Mouse (Mus musculus) neural tube, embryonic 11.5 days (tissue): Measurements from ENCODE around the gene Nap1l5. TPM values are rescaled to one million over a fixed set of nuclear protein-coding genes. Genes with fewer than 3 reads are reported as not detected.
A peak's percentile ranks its signal among the peaks of the same experiment; 100 is the strongest.

Experiments
- ATAC-seq: fragments of 200-750 bp; cut with Nextera tagmentation; 2 replicates; pipeline ENCODE4 v1.8.0; 2017; ENCODE audit warnings: moderate number of reproducible peaks, mild to moderate bottlenecking, moderate TSS enrichment, moderate library complexity; ENCODE audit not compliant: insufficient read depth, low FRiP score, low TSS enrichment
- DNase-seq: peaks from one replicate; pipeline ENCODE4 v3.0.0-alpha.2; 2015; ENCODE audit warnings: low spot score
- H3K27ac ChIP-seq: fragments of 300-500 bp; sonication (generic); 2 replicates; pipeline ENCODE4 v1.5.1; 2014; ENCODE audit warnings: low read depth, mild to moderate bottlenecking, low read length
- H3K27me3 ChIP-seq: fragments of 300-500 bp; sonication (generic); 2 replicates; pipeline ENCODE4 v1.6.1; 2014; ENCODE audit warnings: mild to moderate bottlenecking, low read length, mixed read lengths; ENCODE audit not compliant: control insufficient read depth, insufficient read depth
- H3K36me3 ChIP-seq: fragments of 300-500 bp; sonication (generic); 2 replicates; pipeline ENCODE4 v1.6.1; 2014; ENCODE audit warnings: mild to moderate bottlenecking, low read length, moderate library complexity, mixed read lengths; ENCODE audit not compliant: control insufficient read depth, insufficient read depth
- H3K4me1 ChIP-seq: fragments of 300-500 bp; sonication (generic); 2 replicates; pipeline ENCODE4 v1.6.1; 2014; ENCODE audit warnings: low read length, mixed read lengths; ENCODE audit not compliant: control insufficient read depth, insufficient read depth
- H3K4me2 ChIP-seq: fragments of 300-500 bp; sonication (generic); 2 replicates; pipeline ENCODE4 v1.6.1; 2014; ENCODE audit warnings: low read depth, mild to moderate bottlenecking, moderate library complexity
- H3K4me3 ChIP-seq: fragments of 300-500 bp; sonication (generic); 2 replicates; pipeline ENCODE4 v1.5.1; 2014; ENCODE audit warnings: low read depth, low read length
- H3K9ac ChIP-seq: fragments of 300-500 bp; sonication (generic); 2 replicates; pipeline ENCODE4 v1.6.1; 2014; ENCODE audit warnings: mild to moderate bottlenecking, low read length
- H3K9me3 ChIP-seq: fragments of 300-500 bp; sonication (generic); 2 replicates; pipeline ENCODE4 v1.6.1; 2016; ENCODE audit warnings: low read length; ENCODE audit not compliant: control insufficient read depth
- WGBS: fragments of 180-500 bp; shearing (Covaris S2); extraction: QIAGEN DNeasy Blood & Tissue Kit; methylation state at CpG from one replicate; pipeline ENCODE4 v1.1.7; 2014; 5-methylcytosine and 5-hydroxymethylcytosine counted together
- polyA plus RNA-seq: library from polyadenylated mRNA; unstranded; fragments of >200 nt; fragmentation: Nextera tagmentation; extraction: Ambion mirVana; gene quantifications from 2 replicates; pipeline ENCODE4 v1.2.1, GENCODE M21; 2014

Gene Nap1l5
- polyA plus RNA-seq, 1 experiment from 2014 or later, result 30.7 TPM

- no peaks in the 10 kb centered on the region for H3K9me3 ChIP-seq
- ATAC-seq (peak; percentile 86), DNase-seq (peak; percentile 60)
- H3K27me3 ChIP-seq, result no peaks in the 10 kb centered on the region
- no peak overlapping the region for H3K9ac ChIP-seq
- H3K4me1 ChIP-seq, result peaks cover 5% of the 10 kb centered on the region; the same call in 1 of the 2 replicates
- WGBS, result 48% methylated on average over 6 of the region's 6 CpGs
- H3K36me3 ChIP-seq, result no peaks in the 10 kb centered on the region
- no peak overlapping the region for H3K4me2 ChIP-seq
- no peak overlapping the region for H3K27ac ChIP-seq
- no peak overlapping the region for H3K4me3 ChIP-seq
These were observed 26.5 kb upstream of the Nap1l5 start for GRCm38 (mm10) chr6:58933189-58933913.

GRCm38 (mm10) chr6:58932515-58933188 lies 25.8 kb upstream of the Nap1l5 start:
- no peaks in the 10 kb centered on the region for H3K27me3 ChIP-seq
- no peaks in the 10 kb centered on the region for H3K9me3 ChIP-seq
- H3K27ac ChIP-seq, result no peak overlapping the region
- no peak for DNase-seq
- WGBS, result 88% methylated on average over 12 of the region's 12 CpGs
- no peak overlapping the region for H3K9ac ChIP-seq
- H3K4me1 ChIP-seq, result peaks cover 5% of the 10 kb centered on the region; the same call in 1 of the 2 replicates
- no peak overlapping the region for H3K4me3 ChIP-seq
- H3K4me2 ChIP-seq, result no peak overlapping the region
- no peak for ATAC-seq
- H3K36me3 ChIP-seq, result no peaks in the 10 kb centered on the region

GRCm38 (mm10) chr6:58931149-58931548 lies 24.3 kb upstream of the Nap1l5 start:
- Histone ChIP-seq H3K4me2 (no peak overlapping the region), H3K9ac (no peak overlapping the region), H3K27ac (no peak overlapping the region), H3K36me3 (no peaks in the 10 kb centered on the region), H3K4me1 (peaks cover 5% of the 10 kb centered on the region; the same call in 1 of the 2 replicates), H3K27me3 (no peaks in the 10 kb centered on the region), H3K9me3 (no peaks in the 10 kb centered on the region), H3K4me3 (no peak overlapping the region)
- ATAC-seq (no peak), DNase-seq (no peak)
- 80% methylated on average over 4 of the region's 4 CpGs for WGBS

GRCm38 (mm10) chr6:58929911-58930431 lies 23.1 kb upstream of the Nap1l5 start:
- ATAC-seq (no peak), DNase-seq (no peak)
- Histone ChIP-seq H3K27me3 (no peaks in the 10 kb centered on the region), H3K4me1 (peaks cover 5% of the 10 kb centered on the region; the same call in 1 of the 2 replicates), H3K27ac (no peak overlapping the region), H3K4me3 (no peak overlapping the region), H3K4me2 (no peak overlapping the region), H3K9me3 (no peaks in the 10 kb centered on the region), H3K36me3 (no peaks in the 10 kb centered on the region), H3K9ac (no peak overlapping the region)
- WGBS, result 93% methylated on average over 9 of the region's 9 CpGs

- Histone ChIP-seq H3K9ac (no peak overlapping the region), H3K4me3 (no peak overlapping the region), H3K27me3 (no peaks in the 10 kb centered on the region), H3K9me3 (no peaks in the 10 kb centered on the region), H3K4me2 (no peak overlapping the region), H3K27ac (no peak overlapping the region), H3K36me3 (no peaks in the 10 kb centered on the region), H3K4me1 (no peaks in the 10 kb centered on the region; the same call in 1 of the 2 replicates)
- WGBS, result 82% methylated on average over 2 of the region's 2 CpGs
- ATAC-seq, result no peak
- no peak for DNase-seq
These were observed 21.0 kb upstream of the Nap1l5 start for GRCm38 (mm10) chr6:58927881-58928280.

- Histone ChIP-seq H3K9ac (no peak overlapping the region), H3K4me3 (no peak overlapping the region), H3K4me1 (no peaks in the 10 kb centered on the region), H3K27ac (no peak overlapping the region), H3K36me3 (no peaks in the 10 kb centered on the region), H3K27me3 (no peaks in the 10 kb centered on the region), H3K9me3 (no peaks in the 10 kb centered on the region), H3K4me2 (no peak overlapping the region)
- DNase-seq (no peak), ATAC-seq (no peak)
- 81% methylated on average over 5 of the region's 5 CpGs for WGBS
These were observed 15.6 kb upstream of the Nap1l5 start for GRCm38 (mm10) chr6:58922511-58922910.

- H3K4me1 ChIP-seq, result no peaks in the 10 kb centered on the region
- H3K4me2 ChIP-seq, result no peak overlapping the region
- 53% methylated on average over 3 of the region's 3 CpGs for WGBS
- H3K9me3 ChIP-seq, result no peaks in the 10 kb centered on the region
- no peak overlapping the region for H3K9ac ChIP-seq
- H3K4me3 ChIP-seq, result no peak overlapping the region
- H3K36me3 ChIP-seq, result no peaks in the 10 kb centered on the region
- H3K27ac ChIP-seq, result no peak overlapping the region
- H3K27me3 ChIP-seq, result no peaks in the 10 kb centered on the region
- ATAC-seq (no peak), DNase-seq (no peak)
These were observed 14.7 kb upstream of the Nap1l5 start for GRCm38 (mm10) chr6:58921623-58922022.

GRCm38 (mm10) chr6:58920735-58921134 lies 13.9 kb upstream of the Nap1l5 start:
- Histone ChIP-seq H3K4me2 (no peak overlapping the region), H3K36me3 (no peaks in the 10 kb centered on the region), H3K27ac (no peak overlapping the region), H3K9me3 (no peaks in the 10 kb centered on the region), H3K4me3 (no peak overlapping the region), H3K27me3 (no peaks in the 10 kb centered on the region), H3K9ac (no peak overlapping the region), H3K4me1 (no peaks in the 10 kb centered on the region)
- WGBS, result 85% methylated on average over 6 of the region's 6 CpGs
- DNase-seq (no peak), ATAC-seq (no peak)
